Mouse (Mus musculus): ENCODE measurements around the gene Zmiz1.

- TF ChIP-seq POLR2A (IDR thresholded peaks at IDR 0.05; ENCODE audit: insufficient read depth, low read length), result no peak
- no peak for TF ChIP-seq EP300 (IDR thresholded peaks at IDR 0.05; ENCODE audit: insufficient read depth, low read depth, low read length)
- TF ChIP-seq CTCF (IDR thresholded peaks at IDR 0.05; ENCODE audit: low read depth, low read length), result no peak
These were observed 46.2 kb upstream of the Zmiz1 start for GRCm38 (mm10) chr14:25412811-25413210.
